Mouse (Mus musculus) neural tube, embryonic 10.5 days (tissue): ENCODE measurements around the gene Galt.

Experiments used
- DNase-seq: peaks from one replicate; pipeline ENCODE4 v3.0.0-alpha.2; 2017; ENCODE audit warnings: low spot score; ENCODE audit errors: extremely low spot score

Gene Galt

GRCm38 (mm10) chr4:41754797-41755337 is at the start of gene Galt:
Gene Galt (plus strand): TSS chr4:41755228.
- DNase-seq, result no peak

DNA sequence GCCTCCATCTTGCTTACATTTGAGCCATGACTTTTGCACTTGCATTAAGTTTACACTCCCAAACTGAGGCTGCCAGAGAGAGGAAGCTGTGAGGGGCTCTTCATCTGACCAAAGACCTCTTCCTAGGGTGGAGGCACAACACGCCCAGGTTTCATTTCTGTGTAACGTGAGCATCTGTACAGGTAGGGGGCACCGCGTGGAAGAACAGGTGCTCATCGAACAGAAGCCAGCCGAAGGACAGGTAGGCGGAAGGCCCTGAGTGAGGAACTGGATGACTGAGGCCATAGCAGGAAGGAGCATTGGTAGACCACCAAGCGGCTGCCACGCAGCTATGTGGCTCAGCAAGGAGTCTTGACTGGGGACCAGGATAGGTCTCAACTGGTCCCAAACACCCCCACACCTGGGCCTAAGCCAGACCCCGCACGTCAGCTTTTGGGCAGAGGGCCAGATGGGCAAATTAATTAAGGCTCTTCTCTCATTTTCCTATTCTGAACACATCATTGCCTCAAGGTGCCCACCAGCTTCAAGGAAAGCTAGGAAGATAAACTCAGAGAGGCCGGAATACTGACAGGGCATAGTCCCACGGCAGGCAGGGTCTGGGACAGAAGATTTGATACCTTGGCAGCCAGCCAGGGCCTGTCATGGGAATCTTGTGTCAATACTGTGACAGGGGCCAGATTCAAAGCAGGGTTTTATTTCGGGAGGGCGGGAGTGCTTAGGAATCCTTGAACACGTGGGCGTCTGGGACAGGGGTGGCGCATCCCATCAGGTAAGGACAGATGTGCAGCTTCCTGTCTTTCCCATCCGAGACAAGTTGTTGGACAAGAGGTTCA is 48.9 kb upstream of the Galt start:
- DNase-seq, result no peak

- DNase-seq, result peak; percentile 68
Observed at GRCm38 (mm10) chr4:41707011-41707535, 48.0 kb upstream of the Galt start.

- no peak for DNase-seq
Observed at GRCm38 (mm10) chr4:41708192-41708745, 46.8 kb upstream of the Galt start.

- no peak for DNase-seq
Observed at GRCm38 (mm10) chr4:41710229-41710628, 44.8 kb upstream of the Galt start.

DNA sequence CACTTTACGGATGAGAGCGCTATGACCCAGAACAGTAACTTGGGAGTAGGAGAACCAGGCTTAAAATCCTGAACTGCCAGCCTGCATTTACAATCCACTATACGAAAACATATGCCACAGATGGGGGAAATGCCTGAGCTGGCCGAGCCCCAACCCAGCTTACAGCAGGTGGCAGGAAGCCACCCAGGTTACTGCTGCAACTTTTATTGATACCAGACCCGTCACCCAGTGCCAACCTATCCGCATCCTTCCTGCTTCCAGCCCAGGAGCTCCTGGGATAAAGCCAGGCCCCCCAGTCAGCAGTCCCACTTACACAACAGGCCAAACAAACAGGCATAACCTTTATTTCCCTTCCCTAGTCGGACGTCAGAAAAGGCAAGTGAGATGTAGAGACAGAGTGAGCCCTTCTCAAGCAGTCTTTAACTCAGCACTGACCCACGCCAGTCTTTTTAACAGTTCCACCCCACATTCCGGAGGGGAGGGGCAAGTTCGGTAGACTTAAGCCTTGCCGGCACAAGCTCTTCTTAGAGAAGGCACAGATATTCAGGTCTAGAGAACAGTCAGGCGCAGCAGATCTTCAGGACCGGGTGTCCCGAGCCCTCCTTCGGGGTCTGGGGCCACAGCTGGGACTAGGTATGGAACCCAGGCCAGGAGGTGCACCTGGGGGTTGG is 43.2 kb upstream of the Galt start:
- DNase-seq, result no peak

DNA sequence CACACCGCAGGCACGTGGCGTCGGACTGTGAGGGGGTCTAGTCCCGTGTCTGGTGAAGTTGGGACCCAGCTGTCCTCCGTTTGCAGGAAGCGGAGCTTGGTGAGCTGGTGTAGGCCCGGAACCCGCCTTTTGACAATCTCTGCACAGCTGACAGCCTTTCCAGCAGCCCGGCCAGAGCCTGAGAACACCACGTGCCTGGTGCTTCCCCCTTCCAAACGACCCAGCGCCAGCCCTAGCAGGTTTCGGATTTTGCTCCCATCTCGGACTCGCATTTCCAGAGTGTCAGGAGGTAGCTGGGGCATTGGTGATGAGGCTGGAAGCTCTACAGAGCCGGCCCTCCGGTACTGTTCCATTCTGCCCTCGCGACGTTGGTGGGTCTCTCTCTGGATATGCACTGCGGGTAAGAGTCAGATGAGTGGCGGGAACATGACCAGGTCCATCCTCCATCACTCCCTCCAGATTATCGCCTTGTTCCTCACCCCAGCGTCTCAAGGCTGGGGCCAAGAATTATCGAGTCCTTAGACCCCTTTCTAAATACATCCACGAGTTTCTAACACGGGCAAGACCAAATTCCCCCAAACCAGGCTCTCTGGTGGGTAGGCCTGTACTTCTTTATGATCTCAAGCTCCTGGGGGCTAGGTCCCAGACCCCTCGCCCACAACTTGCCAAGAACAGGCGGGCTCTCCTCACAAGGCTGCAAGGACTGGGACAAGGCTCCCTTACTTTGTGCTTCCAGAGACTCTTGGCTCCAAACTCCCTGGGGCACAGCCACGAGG is 42.4 kb upstream of the Galt start:
- no peak for DNase-seq

DNA sequence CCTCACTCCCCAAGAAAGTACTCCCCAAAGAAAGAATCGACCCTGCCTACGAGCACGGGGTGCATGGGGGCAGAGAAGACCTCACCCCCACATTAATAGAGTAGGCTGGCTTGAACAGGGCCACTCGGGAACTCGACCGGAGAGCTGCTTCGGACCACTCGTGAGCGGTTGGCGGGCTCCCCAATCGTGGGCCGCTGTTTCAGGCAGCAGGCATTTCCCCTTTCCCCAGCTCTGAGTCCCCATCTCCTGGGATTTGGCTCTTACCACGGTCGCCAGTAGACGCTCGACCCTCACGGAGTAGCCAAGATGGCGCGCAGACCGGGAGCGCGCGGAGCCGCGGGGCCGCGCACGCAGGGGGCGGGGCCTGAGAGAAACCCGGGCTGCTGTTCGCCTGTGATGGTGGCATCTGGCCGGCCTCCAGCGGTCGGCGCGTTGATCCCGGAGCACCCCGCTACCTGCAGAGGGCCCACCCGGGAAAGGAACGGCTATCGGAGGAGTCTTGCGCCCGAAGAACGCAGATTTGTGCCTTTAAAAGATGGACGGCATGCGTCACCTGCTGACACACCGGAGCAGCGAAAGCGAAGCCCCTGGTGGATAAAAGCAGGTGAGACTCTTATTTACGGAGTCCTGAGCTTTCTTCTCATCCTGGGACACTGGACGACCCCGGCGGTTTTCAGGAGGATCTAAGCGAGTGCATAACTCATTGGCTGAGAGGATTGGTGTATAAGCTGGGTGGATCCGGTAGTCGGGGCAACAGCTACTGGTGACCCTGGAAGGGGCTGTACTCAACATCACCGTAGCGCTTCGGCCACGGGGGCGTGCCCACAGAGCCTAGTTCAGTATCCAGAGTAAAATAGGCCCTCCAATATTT is 41.6 kb upstream of the Galt start, which contains the start of gene Rpp25l:
Gene Rpp25l (minus strand): TSS at position 338 of the 871 bp plus-strand sequence.
- peak; percentile 92 for DNase-seq

- DNase-seq, result no peak
Observed at GRCm38 (mm10) chr4:41714276-41714675, 40.8 kb upstream of the Galt start.

- no peak for DNase-seq
Observed at GRCm38 (mm10) chr4:41715082-41715481, 39.9 kb upstream of the Galt start.

DNA sequence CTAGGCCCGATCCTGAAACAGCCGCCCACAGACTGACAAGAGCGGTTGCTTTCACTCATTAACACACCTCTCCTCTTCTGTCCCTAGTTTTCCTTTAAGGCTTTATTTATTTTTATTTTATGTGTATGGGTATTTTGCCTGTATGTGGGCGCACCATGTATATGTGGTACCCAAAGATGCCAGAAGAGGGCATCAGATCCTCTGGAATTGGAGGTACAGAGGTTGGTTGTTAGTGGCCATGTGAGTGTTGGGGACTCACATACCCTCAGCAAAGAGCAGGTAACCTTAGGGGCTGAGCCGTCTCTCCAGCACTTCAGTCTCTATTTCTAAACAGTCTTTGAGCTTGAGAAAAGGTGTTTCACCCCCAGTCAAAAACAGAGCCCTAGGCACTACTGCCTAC is 39.4 kb upstream of the Galt start:
- DNase-seq, result no peak

GRCm38 (mm10) chr4:41716834-41717233 is 38.2 kb upstream of the Galt start:
- DNase-seq, result no peak

- DNase-seq, result peak; percentile 83
Observed at GRCm38 (mm10) chr4:41722918-41723351, 32.1 kb upstream of the Galt start, which contains the start of gene Dctn3. Gene Dctn3 (minus strand): TSS chr4:41723170.

DNA sequence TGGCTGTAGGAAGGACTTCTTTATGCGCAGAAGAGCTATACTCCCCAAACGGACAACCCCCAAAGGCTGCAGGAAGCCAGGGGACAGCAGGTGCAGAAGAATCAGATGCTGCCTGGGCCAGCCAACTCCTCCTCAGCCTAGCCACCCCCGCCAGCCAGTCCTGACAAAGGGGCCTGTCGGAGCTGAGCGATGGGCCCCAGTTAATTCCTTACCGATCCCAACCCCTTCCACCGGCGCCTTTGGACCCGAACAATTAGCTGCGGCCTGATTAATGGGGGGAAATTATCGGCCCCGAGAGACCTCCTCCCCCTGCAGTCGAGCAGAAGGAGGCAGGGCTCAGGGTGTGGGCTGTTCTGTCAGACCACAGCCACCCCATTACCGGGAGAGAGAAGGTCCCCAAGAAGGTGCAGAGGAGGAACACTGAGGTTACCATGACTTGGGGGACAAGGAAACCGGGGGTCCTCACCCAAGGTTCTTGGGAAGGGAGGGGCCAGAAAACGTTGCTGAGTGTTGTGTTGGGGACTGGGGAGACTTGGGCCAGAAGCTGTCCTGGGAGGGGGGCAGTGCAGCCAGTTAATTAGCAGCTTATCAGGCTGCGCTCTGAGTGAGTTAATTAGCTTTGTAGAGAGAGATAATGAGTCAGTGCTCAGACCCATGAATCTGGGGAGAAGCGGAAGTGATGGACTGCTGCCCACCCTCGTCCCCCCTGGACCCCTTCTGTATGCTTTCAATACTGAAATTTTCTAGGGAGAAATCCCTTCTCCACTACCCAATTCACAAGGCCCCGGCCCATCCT is 28.0 kb upstream of the Galt start:
- no peak for DNase-seq

DNA sequence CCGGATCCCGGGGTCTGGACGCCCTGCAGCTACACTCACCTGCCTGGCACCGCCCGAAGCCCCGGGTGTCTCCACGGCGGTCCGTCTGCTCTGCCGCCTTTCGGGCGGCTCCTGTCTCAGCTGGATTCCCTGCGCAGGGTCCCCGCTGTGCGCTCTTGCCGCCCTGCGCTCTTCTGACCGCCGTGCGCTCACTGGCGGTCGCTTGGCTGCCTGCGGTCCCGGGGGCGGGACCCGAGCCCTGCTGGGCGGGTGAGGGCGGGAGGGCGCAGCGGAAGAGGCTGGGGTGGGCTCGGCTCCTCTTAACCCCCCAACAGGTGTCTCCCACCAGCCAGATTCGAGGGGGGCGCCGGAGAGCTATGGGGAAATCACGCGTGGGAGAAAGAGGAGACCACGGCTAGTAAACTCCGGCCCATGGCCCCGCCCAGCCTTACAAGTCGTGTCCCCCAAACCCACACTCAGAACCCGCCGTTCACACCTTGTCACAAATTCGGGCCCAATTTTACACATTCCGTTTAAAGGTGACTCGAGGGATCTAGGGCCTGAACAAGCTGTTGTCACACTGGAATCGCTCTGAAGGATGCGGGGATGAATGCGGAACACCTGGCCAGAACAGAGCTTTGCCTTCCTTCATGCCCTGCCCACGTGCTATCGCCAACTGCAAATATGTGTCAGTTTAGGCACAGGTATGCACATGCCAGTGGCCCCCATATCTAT is 23.8 kb upstream of the Galt start, which contains the start of gene Arid3c:
Gene Arid3c (minus strand): TSS at position 91 of the 714 bp plus-strand sequence.
- peak; percentile 48 for DNase-seq

GRCm38 (mm10) chr4:41737602-41738255 is 17.3 kb upstream of the Galt start:
- DNase-seq, result peak; percentile 62

- no peak for DNase-seq
Observed at GRCm38 (mm10) chr4:41738256-41738603, 16.8 kb upstream of the Galt start.

- no peak for DNase-seq
Observed at GRCm38 (mm10) chr4:41739260-41739659, 15.8 kb upstream of the Galt start.
